In the genomic region with DNA sequence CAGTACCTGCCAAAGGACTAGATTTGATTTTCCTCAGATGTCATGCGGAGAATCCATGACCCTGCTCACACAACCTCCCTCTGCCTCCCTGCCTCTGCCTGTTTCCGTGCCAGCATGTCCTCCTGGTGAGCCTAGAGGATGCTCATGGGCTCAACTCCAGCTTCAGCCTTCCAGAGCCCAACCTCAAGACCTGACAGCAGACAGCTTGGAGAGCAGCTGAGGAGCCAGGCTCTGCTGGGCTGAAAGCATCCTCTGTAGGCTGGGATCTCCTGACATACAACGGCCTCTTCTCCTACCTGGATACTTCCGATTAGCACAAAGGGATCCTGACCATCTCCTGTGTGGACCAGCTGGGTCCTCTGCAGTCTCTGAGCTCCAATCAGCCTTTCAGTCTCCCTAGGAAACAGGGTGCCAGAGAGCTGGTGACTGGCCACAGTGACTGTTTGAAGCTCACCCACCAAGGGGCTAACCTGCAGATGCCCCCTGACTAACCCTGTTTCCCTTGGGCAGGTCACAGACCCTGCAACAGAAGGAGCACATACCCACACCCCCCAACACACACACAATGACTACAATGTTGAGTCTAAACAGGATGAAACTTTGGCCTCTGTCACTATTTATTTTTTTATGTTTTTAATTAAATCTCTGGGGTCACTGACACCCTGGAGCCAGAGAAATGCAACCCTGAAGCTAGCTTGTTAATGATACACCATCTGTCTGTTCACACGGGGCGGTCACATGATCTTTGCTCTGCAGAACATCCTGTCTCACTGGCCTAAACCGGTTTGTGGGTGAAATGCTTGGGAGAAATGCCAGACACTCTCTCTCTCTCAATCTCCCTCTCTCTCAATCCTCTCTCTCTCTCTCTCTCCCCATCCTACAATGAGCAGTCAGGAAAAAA, we compare ENCODE assay signal across 8 mouse cellular contexts.
DNase-seq lines count a peak whose midpoint lies in the region; ATAC-seq and TF ChIP-seq lines count a peak whose summit lies in the region.

No protein-coding gene starts in this region.

- H3K4me1 ChIP-seq in liver, embryonic 13.5 days (replicated peaks) = peaks cover 19% of the 10 kb centered on the region
- peaks cover 19% of the 10 kb centered on the region for H3K4me1 ChIP-seq in neural tube, embryonic 15.5 days

- WGBS in liver, embryonic 13.5 days (ENCODE audit: insufficient replicate concordance) = 50% methylated on average over 7 of the region's 7 CpGs
- 56% methylated on average over 7 of the region's 7 CpGs for WGBS in neural tube, embryonic 15.5 days

- H3K27ac ChIP-seq in left cerebral cortex, adult 2 months = peak overlapping the region; percentile 34
- peak overlapping the region; percentile 72 for H3K27ac ChIP-seq in liver, embryonic 13.5 days
- H3K27ac ChIP-seq in neural tube, embryonic 15.5 days (replicated peaks) = peak overlapping the region; percentile 19; the same call in 1 of the 2 replicates

- H3K27me3 ChIP-seq in liver, embryonic 13.5 days = no peaks in the 10 kb centered on the region
- H3K27me3 ChIP-seq in neural tube, embryonic 15.5 days (replicated peaks) = no peaks in the 10 kb centered on the region

- H3K9me3 ChIP-seq in liver, embryonic 13.5 days (replicated peaks) = no peaks in the 10 kb centered on the region
- no peaks in the 10 kb centered on the region for H3K9me3 ChIP-seq in neural tube, embryonic 15.5 days (replicated peaks)

- intact Hi-C loops in left cerebral cortex, adult 2 months (cut with DNase I) = no loop called here

- H3K36me3 ChIP-seq in liver, embryonic 13.5 days = no peaks in the 10 kb centered on the region
- H3K36me3 ChIP-seq in neural tube, embryonic 15.5 days = no peaks in the 10 kb centered on the region

- H3K9ac ChIP-seq in liver, embryonic 13.5 days = no peak overlapping the region
- no peak overlapping the region for H3K9ac ChIP-seq in neural tube, embryonic 15.5 days (replicated peaks)

- no peak overlapping the region for H3K4me3 ChIP-seq in left cerebral cortex, adult 2 months
- no peak overlapping the region for H3K4me3 ChIP-seq in liver, embryonic 13.5 days (replicated peaks)
- H3K4me3 ChIP-seq in neural tube, embryonic 15.5 days (replicated peaks) = no peak overlapping the region

- DNase-seq in left cerebral cortex, adult 2 months (ENCODE audit: extremely low spot score in 1 of 2, low spot score in 2 of 2) = no peak
- DNase-seq in left cerebral cortex, adult 11 months (ENCODE audit: low spot score) = no peak
- peak; percentile 41 to 51 for DNase-seq in cerebellum, adult 18-20 months
- DNase-seq in heart, adult 8-10 months (ENCODE audit: low spot score) = peak; percentile 53
- peak; percentile 93 for DNase-seq in kidney, adult 11 months
- DNase-seq in liver, embryonic 13.5 days = no peak
- DNase-seq in ovary, postnatal 10 days (ENCODE audit: low spot score) = no peak

- peak; percentile 52 for ATAC-seq in liver, embryonic 13.5 days (ENCODE audit: low read depth)
- ATAC-seq in neural tube, embryonic 15.5 days (ENCODE audit: low FRiP score) = no peak

- H3K4me2 ChIP-seq in liver, embryonic 13.5 days = no peak overlapping the region
- H3K4me2 ChIP-seq in neural tube, embryonic 15.5 days = no peak overlapping the region

- no peak for TF ChIP-seq CTCF in left cerebral cortex, adult 2 months (IDR thresholded peaks at IDR 0.05)

Comparison
In these comparisons a context has a peak if more than half of its experiments do, and no peak if none do; other contexts are left out.
1. DNase-seq: peak in cerebellum, adult 18-20 months (2 of 2), heart, adult 8-10 months (single experiment) and kidney, adult 11 months (single experiment); none in left cerebral cortex, adult 2 months (0 of 2), left cerebral cortex, adult 11 months (single experiment), liver, embryonic 13.5 days (single experiment) and ovary, postnatal 10 days (single experiment).
2. H3K27ac ChIP-seq: peak in every context shown above with its lines; median percentile 72 in liver, embryonic 13.5 days; 34 in left cerebral cortex, adult 2 months; 19 in neural tube, embryonic 15.5 days.